Mouse (Mus musculus) liver, postnatal 0 days (tissue): Measurements from ENCODE around the gene Wrap53.
A peak's percentile ranks its signal among the peaks of the same experiment; 100 is the strongest.

Experiments
- CTCF ChIP-seq: sonication (generic); IDR thresholded peaks from 2 replicates; pipeline ENCODE4 v1.5.1; 2016; ENCODE audit warnings: antibody characterized with exemption, low read depth
- EP300 ChIP-seq: IDR thresholded peaks from 2 replicates; pipeline ENCODE4 v1.6.1; 2016; ENCODE audit warnings: antibody characterized with exemption, low read depth, mild to moderate bottlenecking

GRCm38 (mm10) chr11:69579128-69580017 is 682 bp downstream of the Wrap53 start:
- TF ChIP-seq CTCF (peak; percentile 100), EP300 (peak; percentile 86)
